Mouse (Mus musculus) megakaryocyte, embryonic 14.5 days (primary cell): ENCODE data around the gene Cadm1.

Source experiments
- FLI1 ChIP-seq: IDR thresholded peaks from 2 replicates; pipeline ENCODE4 v1.6.1; 2012; ENCODE audit warnings: low read length, inconsistent platforms, mixed read lengths
- GATA1 ChIP-seq: IDR thresholded peaks from 3 replicates; pipeline ENCODE4 v1.6.1; 2012; ENCODE audit warnings: mixed read lengths, low read length, inconsistent platforms, borderline replicate concordance

DNA sequence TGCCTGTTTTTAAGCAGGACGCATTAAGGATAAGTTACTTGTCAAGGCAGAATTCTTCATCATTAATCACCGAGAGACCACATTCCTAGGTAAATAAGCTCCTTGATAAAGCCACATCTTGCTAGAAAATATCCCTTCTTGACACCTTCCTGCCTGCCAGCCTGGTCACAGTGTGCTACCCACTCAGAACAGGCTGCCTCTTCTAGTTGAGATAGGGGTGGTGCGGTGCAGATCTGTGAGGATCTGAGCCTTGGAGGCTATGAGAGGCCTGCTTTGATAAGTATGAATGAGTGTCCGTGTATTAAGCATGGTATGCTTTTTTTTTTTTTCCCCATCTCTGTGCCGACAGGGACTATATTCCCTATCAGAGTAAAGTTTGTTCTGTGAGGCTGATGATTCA is 219.2 kb downstream of the Cadm1 start:
- TF ChIP-seq FLI1 (no peak), GATA1 (no peak)
